Mouse (Mus musculus) kidney, embryonic 14.5 days (tissue): ENCODE results near the gene Gm2115. TPM values are rescaled to one million over a fixed set of nuclear protein-coding genes. Genes with fewer than 3 reads are reported as not detected.

ENCODE experiments used
- ATAC-seq: fragments of 200-750 bp; cut with Nextera tagmentation; 2 replicates; pipeline ENCODE4 v1.8.0; 2017; ENCODE audit warnings: moderate number of reproducible peaks, mild to moderate bottlenecking, moderate TSS enrichment, moderate library complexity; ENCODE audit not compliant: low FRiP score, low TSS enrichment
- H3K27ac ChIP-seq: fragments of 300-500 bp; sonication (generic); 2 replicates; pipeline ENCODE4 v1.5.1; 2014; ENCODE audit warnings: low read depth, mild to moderate bottlenecking, low read length, moderate library complexity, mixed read lengths
- H3K27me3 ChIP-seq: fragments of 300-500 bp; sonication (generic); 2 replicates; pipeline ENCODE4 v1.6.1; 2014; ENCODE audit warnings: mild to moderate bottlenecking, low read length; ENCODE audit not compliant: control insufficient read depth, insufficient read depth
- H3K36me3 ChIP-seq: fragments of 300-500 bp; sonication (generic); 2 replicates; pipeline ENCODE4 v1.6.1; 2014; ENCODE audit warnings: low read length, mixed read lengths; ENCODE audit not compliant: control insufficient read depth, insufficient read depth
- H3K4me1 ChIP-seq: fragments of 300-500 bp; sonication (generic); 2 replicates; pipeline ENCODE4 v1.6.1; 2014; ENCODE audit warnings: low read length, mixed read lengths; ENCODE audit not compliant: control insufficient read depth, insufficient read depth
- H3K4me2 ChIP-seq: fragments of 300-500 bp; sonication (generic); replicated peaks from 2 replicates; pipeline ENCODE4 v1.6.1; 2014; ENCODE audit warnings: low read depth, mild to moderate bottlenecking, low read length
- H3K4me3 ChIP-seq: fragments of 300-500 bp; sonication (generic); 2 replicates; pipeline ENCODE4 v1.5.1; 2014; ENCODE audit warnings: mild to moderate bottlenecking, low read length
- H3K9ac ChIP-seq: fragments of 300-500 bp; sonication (generic); 2 replicates; pipeline ENCODE4 v1.6.1; 2014; ENCODE audit warnings: low read depth, mild to moderate bottlenecking, low read length, moderate library complexity
- H3K9me3 ChIP-seq: fragments of 300-500 bp; sonication (generic); 2 replicates; pipeline ENCODE4 v1.6.1; 2016; ENCODE audit warnings: low read length; ENCODE audit not compliant: control insufficient read depth
- WGBS: fragments of 180-500 bp; shearing (Covaris S2); extraction: QIAGEN DNeasy Blood & Tissue Kit; methylation state at CpG from one replicate; pipeline ENCODE4 v1.1.7; 2014; 5-methylcytosine and 5-hydroxymethylcytosine counted together
- polyA plus RNA-seq: library from polyadenylated mRNA; unstranded; fragments of >200 nt; fragmentation: Nextera tagmentation; extraction: Ambion mirVana; gene quantifications from 2 replicates; pipeline ENCODE4 v1.2.1, GENCODE M21; 2014

Gene Gm2115
- polyA plus RNA-seq, 1 experiment from 2014 or later = 0.07 TPM

GRCm38 (mm10) chr7:84532795-84533194, 4.0 kb downstream of the Gm2115 start:
- H3K27ac ChIP-seq = no peak overlapping the region
- no peak overlapping the region for H3K4me2 ChIP-seq
- H3K36me3 ChIP-seq = no peaks in the 10 kb centered on the region
- H3K9me3 ChIP-seq = no peaks in the 10 kb centered on the region
- H3K4me3 ChIP-seq = no peak overlapping the region
- no peak for ATAC-seq
- peaks cover 19% of the 10 kb centered on the region for H3K27me3 ChIP-seq
- H3K4me1 ChIP-seq = 0 out of 2 replicates have a peak, but pooled peaks cover 5% of the 10 kb centered on the region
- no peak overlapping the region for H3K9ac ChIP-seq
- 84% methylated on average over 1 of the region's 1 CpGs for WGBS

GRCm38 (mm10) chr7:84534632-84535031, 5.9 kb downstream of the Gm2115 start:
- Histone ChIP-seq H3K27me3 (peaks cover 9% of the 10 kb centered on the region), H3K4me3 (no peak overlapping the region), H3K27ac (no peak overlapping the region), H3K36me3 (no peaks in the 10 kb centered on the region), H3K4me2 (no peak overlapping the region), H3K9ac (no peak overlapping the region), H3K9me3 (no peaks in the 10 kb centered on the region), H3K4me1 (no peaks in the 10 kb centered on the region)
- no peak for ATAC-seq
- WGBS = 78% methylated on average over 3 of the region's 3 CpGs

- no peaks in the 10 kb centered on the region for H3K9me3 ChIP-seq
- H3K9ac ChIP-seq = no peak overlapping the region
- H3K4me3 ChIP-seq = no peak overlapping the region
- 81% methylated on average over 4 of the region's 4 CpGs for WGBS
- no peaks in the 10 kb centered on the region for H3K27me3 ChIP-seq
- ATAC-seq = no peak
- H3K36me3 ChIP-seq = no peaks in the 10 kb centered on the region
- H3K27ac ChIP-seq = no peak overlapping the region
- H3K4me1 ChIP-seq = no peaks in the 10 kb centered on the region
- no peak overlapping the region for H3K4me2 ChIP-seq
These were observed 16.2 kb downstream of the Gm2115 start for GRCm38 (mm10) chr7:84544946-84545345.

GRCm38 (mm10) chr7:84546667-84547066, 17.9 kb downstream of the Gm2115 start:
- ATAC-seq = peak; percentile 97
- Histone ChIP-seq H3K4me3 (no peak overlapping the region), H3K27ac (no peak overlapping the region), H3K9me3 (no peaks in the 10 kb centered on the region), H3K36me3 (no peaks in the 10 kb centered on the region), H3K4me1 (no peaks in the 10 kb centered on the region), H3K9ac (no peak overlapping the region), H3K27me3 (no peaks in the 10 kb centered on the region), H3K4me2 (no peak overlapping the region)
- 18% methylated on average over 4 of the region's 4 CpGs for WGBS

- Histone ChIP-seq H3K36me3 (no peaks in the 10 kb centered on the region), H3K4me3 (no peak overlapping the region), H3K9ac (no peak overlapping the region), H3K4me1 (no peaks in the 10 kb centered on the region), H3K9me3 (no peaks in the 10 kb centered on the region), H3K4me2 (no peak overlapping the region), H3K27ac (no peak overlapping the region), H3K27me3 (no peaks in the 10 kb centered on the region)
- ATAC-seq = no peak
- 93% methylated on average over 2 of the region's 2 CpGs for WGBS
These were observed 22.7 kb downstream of the Gm2115 start for GRCm38 (mm10) chr7:84551472-84551871.

GRCm38 (mm10) chr7:84555294-84555693, 26.5 kb downstream of the Gm2115 start:
- 75% methylated on average over 3 of the region's 3 CpGs for WGBS
- no peak overlapping the region for H3K4me2 ChIP-seq
- H3K36me3 ChIP-seq = no peaks in the 10 kb centered on the region
- H3K9me3 ChIP-seq = no peaks in the 10 kb centered on the region
- H3K4me3 ChIP-seq = no peak overlapping the region
- H3K9ac ChIP-seq = no peak overlapping the region
- no peak overlapping the region for H3K27ac ChIP-seq
- H3K27me3 ChIP-seq = no peaks in the 10 kb centered on the region
- ATAC-seq = no peak
- H3K4me1 ChIP-seq = no peaks in the 10 kb centered on the region

GRCm38 (mm10) chr7:84557332-84557731, 28.6 kb downstream of the Gm2115 start:
- H3K27me3 ChIP-seq = no peaks in the 10 kb centered on the region
- no peak overlapping the region for H3K4me3 ChIP-seq
- H3K36me3 ChIP-seq = no peaks in the 10 kb centered on the region
- H3K4me2 ChIP-seq = no peak overlapping the region
- 68% methylated on average over 3 of the region's 3 CpGs for WGBS
- no peak for ATAC-seq
- H3K9me3 ChIP-seq = no peaks in the 10 kb centered on the region
- no peak overlapping the region for H3K27ac ChIP-seq
- no peak overlapping the region for H3K9ac ChIP-seq
- H3K4me1 ChIP-seq = no peaks in the 10 kb centered on the region

- no peaks in the 10 kb centered on the region for H3K36me3 ChIP-seq
- H3K9ac ChIP-seq = no peak overlapping the region
- no peaks in the 10 kb centered on the region for H3K27me3 ChIP-seq
- WGBS = 95% methylated on average over 1 of the region's 1 CpGs
- no peak overlapping the region for H3K27ac ChIP-seq
- H3K4me3 ChIP-seq = no peak overlapping the region
- no peaks in the 10 kb centered on the region for H3K9me3 ChIP-seq
- no peak overlapping the region for H3K4me2 ChIP-seq
- no peaks in the 10 kb centered on the region for H3K4me1 ChIP-seq
- ATAC-seq = no peak
These were observed 31.7 kb downstream of the Gm2115 start for GRCm38 (mm10) chr7:84560500-84560899.

GRCm38 (mm10) chr7:84564236-84564635, 35.5 kb downstream of the Gm2115 start:
- H3K4me3 ChIP-seq = no peak overlapping the region
- no peaks in the 10 kb centered on the region for H3K9me3 ChIP-seq
- no peaks in the 10 kb centered on the region for H3K36me3 ChIP-seq
- H3K27me3 ChIP-seq = no peaks in the 10 kb centered on the region
- 88% methylated on average over 3 of the region's 3 CpGs for WGBS
- no peak for ATAC-seq
- H3K4me1 ChIP-seq = no peaks in the 10 kb centered on the region
- no peak overlapping the region for H3K4me2 ChIP-seq
- H3K9ac ChIP-seq = no peak overlapping the region
- H3K27ac ChIP-seq = no peak overlapping the region

GRCm38 (mm10) chr7:84566200-84566599, 37.4 kb downstream of the Gm2115 start:
- Histone ChIP-seq H3K4me1 (no peaks in the 10 kb centered on the region), H3K4me2 (no peak overlapping the region), H3K9me3 (no peaks in the 10 kb centered on the region), H3K27ac (no peak overlapping the region), H3K9ac (no peak overlapping the region), H3K27me3 (no peaks in the 10 kb centered on the region), H3K36me3 (no peaks in the 10 kb centered on the region), H3K4me3 (no peak overlapping the region)
- 71% methylated on average over 6 of the region's 6 CpGs for WGBS
- ATAC-seq = no peak
